Mouse (Mus musculus): ENCODE measurements at regions not wholly inside any gene's neighbourhood (a gene's known extent, or its start where the extent isn't known, plus 50 kb on each side); places are given as distances from the start of the nearest gene placed in this dataset.
A peak's percentile ranks its signal among the peaks of the same experiment; 100 is the strongest.

DNA sequence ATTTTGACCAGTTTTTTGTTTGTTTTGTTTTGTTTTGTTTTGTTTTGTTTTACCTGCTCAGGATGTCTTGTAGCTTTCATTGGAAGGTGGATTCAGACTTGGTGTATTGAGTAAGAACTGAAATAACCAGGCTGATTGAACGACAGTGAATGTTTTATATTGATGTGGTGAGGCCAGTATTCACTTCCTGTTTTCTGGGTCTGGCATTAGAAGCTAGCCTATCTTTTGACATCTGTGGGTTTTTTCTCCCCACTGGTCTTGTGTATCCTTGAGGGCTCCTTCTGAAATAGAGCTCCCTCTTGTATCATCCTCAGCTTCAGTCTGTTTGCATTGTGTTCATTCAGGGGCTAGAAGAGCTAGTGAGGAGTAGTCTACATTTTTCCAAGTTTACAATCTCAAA lies 175.5 kb downstream of the 1700129C05Rik start:
- DNase-seq (ENCODE audit: low spot score in 2 of 2): no peak

DNA sequence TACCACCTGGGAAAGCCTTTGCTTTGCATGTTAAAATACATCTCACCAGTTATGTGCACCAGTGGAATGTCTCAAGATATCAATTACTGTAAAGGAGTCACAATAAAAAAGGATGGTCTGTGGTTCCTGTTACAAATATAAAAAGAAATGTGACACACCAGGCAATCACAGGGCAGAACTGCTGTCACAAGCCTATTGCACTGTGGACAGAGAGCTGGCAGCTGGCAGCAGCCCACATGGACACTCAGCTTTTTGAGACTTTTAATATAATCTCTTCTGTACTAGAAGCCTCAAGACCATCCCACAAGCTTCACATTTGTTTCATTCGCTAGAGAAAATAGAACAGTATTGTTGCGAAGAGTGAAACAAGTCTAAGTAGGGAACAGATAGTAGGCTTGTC lies 197.7 kb downstream of the 1700129C05Rik start:
- DNase-seq (ENCODE audit: low spot score in 2 of 2): no peak

DNA sequence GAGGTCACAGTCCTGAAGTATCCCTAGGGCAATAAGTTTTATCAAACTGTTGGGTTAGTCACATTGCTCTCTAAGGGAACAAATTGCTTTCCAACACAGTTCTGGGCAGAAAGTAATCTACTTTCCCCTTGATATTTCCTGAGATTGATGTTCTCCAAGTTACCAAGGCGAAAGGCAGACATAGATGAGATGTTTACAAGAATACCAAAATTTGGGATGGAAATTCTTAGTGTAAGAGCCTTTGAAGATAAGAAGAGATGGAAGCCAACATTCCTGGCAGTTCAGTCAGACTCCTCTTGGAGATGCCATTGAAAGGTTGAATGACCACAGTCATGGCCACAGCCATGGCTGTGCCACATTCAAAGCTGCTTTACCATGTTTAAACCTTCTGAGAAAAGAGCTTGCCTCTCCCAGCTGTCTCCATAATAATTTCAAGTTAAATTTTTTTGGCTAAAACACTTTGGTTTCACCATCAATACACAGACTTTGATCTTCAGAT lies 199.4 kb downstream of the 1700129C05Rik start:
- no peak for DNase-seq (ENCODE audit: low spot score in 2 of 2)

DNA sequence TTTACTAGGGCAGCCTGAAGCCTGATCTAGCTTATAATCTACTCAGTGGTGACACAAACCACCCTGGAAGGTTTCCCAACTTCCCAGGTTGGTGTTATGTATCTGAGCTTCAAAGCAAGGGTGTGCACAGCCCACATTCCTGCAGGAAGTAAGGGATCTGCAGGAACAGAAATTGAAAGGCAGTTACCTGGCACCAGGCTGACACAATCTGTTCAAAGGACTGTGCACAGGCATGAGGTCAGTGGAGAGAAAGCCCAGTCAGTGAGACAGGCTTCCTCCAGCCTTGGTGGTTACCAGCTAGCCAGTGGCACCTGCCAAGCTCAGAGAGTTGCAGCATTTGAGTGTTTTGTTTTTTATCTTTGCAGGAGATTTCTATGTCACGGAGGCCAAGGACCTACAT lies 203.6 kb downstream of the 1700129C05Rik start:
- DNase-seq (ENCODE audit: low spot score in 2 of 2): no peak

DNA sequence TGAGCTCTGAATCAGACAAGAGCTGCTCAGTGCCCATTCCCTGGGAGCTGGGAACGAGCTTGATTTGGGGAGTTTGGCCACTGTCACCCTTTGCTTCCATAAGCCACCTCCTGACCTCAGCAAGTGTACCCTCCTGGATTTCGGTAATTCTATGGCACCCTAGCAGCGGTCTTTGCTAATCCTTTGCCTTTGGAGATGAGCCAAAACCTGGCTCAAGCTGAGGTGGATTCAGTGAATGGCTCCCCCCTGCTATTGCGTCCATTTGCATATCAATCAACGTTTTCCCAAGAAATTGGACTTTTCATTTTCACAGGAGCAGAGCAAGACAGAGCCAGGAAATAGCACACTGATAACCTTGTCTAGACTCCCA lies 204.1 kb downstream of the 1700129C05Rik start:
- DNase-seq (ENCODE audit: low spot score in 2 of 2): no peak

DNA sequence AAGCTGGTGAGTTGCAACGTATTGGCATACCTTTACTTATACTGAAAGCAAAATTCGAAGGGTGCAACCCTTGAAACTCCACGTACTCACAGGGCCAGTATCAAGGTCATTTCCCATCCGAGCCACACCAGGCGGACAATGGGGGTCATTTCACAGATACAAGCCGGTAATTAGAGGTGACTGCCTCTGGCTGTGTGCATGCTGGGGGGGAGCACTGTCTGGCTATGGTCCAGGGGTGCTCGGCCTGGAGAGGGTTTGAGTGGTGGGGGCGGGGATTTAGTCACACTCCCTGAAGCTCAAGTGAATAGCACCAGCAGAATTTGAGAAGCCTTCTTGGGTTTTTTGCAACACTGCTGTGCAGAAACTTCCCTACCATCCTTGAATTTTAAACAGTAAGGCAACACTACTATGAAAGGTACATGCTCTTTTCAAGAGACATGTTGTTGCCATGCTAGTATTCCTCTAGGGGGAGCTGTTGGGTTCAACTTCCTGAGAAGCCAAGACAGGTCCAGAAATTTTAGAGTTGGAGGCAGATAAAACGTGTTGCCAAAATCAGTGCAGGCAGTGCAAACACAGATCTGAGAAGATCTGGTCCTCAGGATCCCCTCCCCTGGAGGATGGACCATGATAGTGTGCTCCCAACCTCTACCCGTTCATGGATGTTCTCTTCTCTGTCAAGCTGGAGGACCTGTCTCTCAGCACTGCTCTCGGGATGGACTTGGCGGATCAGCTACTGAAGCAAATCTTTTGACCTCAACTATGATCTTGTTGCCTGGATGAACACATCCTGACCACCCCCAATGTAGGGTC lies 204.7 kb downstream of the 1700129C05Rik start:
- DNase-seq (ENCODE audit: low spot score in 2 of 2): no peak

DNA sequence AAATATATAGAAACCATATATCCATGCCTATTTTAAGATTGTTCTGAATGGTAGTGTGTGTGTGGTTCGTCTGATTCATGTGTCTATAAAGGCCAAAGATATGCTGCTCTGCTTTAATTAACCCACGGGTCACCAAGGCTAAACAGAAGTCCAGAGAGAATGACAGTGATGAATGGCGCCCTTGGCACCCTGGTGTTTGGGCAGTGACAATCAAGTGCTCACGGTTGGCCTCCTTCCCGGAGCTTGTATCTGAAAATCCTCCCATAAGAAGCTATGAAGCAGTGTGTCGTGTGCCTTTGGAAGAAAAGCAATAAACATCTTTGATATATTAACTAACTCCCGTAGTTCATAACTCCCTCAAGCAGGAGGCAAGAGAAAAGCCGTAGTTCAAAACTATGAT lies 205.4 kb downstream of the 1700129C05Rik start:
- no peak for DNase-seq (ENCODE audit: low spot score in 2 of 2)

DNA sequence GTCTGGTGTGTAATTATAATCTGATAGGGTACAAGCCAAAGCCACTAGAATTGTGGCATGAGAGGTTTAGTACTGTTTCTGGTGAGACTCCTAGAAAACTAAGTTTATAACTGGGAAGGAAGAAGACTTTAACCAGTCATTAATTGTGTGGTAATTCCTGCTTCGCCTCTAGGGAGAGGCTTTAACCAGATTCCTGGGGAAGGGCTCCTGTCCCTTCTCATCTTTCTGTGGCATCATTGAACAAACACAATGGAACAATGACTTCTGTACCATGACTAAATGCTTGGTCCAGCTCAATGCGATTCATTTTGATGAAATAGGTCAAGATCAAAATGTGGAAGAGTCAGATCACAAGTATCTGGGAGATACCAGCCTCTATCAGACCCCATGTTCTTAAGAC lies 206.6 kb downstream of the 1700129C05Rik start:
- DNase-seq (ENCODE audit: low spot score in 2 of 2): no peak

DNA sequence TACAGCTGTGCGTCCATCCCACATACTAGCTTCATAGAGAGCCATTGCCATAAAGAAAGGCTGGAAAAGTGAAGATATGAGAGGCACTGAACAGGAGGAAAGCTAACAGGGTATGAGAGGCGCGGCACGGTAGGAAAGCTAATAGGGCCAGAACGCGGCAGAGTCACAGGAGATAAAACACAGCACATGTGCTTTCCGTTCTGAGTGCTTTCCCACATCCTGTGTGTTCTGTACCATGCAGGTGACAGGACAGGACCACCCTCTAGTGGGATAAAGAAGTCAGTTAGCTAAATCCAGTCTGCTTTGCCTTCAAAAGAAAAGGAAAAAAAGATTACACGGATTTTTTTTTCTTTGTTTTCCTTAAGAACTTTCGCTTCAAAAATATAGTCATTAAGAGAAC lies 224.8 kb downstream of the 1700129C05Rik start:
- DNase-seq (ENCODE audit: low spot score in 2 of 2): no peak

DNA sequence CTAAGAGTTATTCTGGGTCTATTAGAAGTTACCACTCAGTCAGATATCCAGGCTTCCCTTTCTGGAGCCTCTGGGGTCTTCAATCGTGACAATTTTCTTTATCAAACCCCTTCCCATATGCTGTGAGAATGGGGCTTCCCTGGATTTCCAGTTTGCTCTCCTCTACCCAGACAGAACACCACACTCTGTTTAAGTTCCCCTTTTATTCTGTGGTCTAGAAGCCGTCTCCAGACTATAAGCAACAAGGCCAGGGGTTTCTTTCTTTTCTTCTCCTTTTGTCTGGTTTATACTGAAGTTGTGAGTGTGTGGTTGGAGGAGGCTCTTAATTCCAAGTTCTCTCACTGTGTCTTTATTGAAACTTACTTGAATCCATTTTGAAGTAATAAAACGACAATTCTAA lies 225.5 kb downstream of the 1700129C05Rik start:
- DNase-seq (ENCODE audit: low spot score in 2 of 2): no peak

DNA sequence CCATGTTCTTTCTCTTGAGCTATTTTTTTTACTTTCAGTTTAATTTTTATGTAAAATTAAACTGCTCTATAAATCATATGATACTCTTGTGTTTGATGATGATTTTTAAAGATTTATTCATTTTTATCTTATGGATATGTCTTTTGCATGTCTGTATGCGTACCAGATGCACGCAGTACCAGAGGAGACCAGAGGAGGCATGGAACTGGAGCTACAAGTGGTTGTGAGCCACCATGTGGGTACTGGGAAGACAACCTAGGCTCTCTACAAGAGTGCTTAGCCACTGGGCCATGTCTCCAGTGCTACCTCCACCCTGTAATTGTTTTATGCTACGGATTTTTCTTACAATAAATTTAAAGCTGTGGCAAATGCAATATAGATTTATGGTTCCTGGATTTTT lies 227.8 kb downstream of the 1700129C05Rik start:
- DNase-seq (ENCODE audit: low spot score in 2 of 2): no peak

DNA sequence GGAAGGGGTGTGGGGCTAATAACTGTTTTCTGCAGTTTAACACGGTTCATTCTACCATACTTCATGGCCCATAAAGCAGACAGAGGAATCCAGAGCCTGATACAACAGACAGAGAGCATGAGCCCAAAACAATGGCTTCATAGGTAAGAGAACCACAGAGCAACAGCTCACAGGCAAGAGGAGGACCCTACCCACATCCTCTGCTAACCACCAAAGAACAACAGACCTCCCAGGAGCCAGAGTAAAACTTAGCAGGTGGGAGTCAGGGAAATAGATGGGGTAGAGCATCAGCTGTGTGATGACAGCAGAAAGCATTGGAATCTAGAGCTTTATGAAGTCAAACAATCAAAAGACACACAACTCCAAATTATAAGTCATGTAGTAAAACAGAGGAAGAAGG lies 231.8 kb downstream of the 1700129C05Rik start:
- no peak for DNase-seq (ENCODE audit: low spot score in 2 of 2)

DNA sequence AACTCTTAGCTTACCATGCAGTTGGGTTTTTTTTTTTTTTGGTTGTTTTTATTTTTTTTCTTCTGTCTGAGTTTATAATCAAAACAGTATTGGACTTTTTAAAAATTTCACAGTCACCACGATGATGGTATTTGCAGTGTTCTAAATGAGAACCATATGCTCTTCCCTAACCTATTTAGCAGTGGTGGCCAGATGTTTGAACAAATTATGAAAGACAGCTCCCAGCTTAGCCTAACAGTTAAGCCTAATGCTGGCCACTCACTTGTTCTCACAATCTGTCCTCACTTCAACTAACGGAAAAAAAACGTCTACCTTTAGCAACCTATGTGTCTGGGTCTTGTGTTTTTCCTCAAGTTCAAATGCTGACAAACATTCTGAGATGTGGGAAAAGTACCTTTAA lies 234.8 kb downstream of the 1700129C05Rik start:
- DNase-seq (ENCODE audit: low spot score in 2 of 2): no peak

DNA sequence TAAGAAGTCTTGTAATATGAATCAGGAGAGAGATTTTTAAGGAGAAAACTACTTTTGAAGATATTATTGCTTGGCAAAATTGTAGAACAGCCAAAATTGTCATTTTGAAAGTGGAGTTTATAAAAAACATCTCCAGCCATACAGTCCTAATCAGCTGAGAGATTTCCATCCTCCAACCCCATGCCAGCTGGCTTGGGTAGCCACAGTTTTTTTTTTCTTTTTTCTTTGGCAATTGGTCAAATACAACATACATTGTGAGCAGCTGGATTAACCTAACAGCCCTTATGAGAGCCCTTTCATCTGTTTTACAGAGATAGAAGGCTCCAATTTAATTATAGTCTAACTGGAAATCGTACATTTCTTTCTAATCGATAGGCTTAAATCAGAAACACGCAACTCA lies 235.3 kb downstream of the 1700129C05Rik start:
- DNase-seq (ENCODE audit: low spot score in 2 of 2): no peak

DNA sequence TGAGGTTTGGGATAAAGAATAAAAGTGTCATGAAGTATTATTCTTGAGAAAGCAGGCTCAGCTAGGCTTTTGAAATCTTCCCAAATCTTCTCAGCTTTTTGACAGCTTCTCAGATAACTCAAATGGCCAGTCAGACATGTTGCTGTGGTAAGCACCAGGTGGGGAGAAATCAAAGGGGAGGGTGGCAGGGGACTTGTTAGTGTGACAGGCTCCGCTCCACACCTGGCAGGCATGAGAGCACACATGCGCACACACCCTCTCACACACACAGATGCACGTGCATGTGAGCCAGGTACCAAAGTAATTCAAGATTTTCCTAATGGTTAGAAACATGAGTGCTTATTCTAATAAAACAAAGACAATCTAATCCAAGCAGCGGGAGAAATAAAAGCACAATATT lies 236.1 kb downstream of the 1700129C05Rik start:
- DNase-seq (ENCODE audit: low spot score in 2 of 2): no peak

DNA sequence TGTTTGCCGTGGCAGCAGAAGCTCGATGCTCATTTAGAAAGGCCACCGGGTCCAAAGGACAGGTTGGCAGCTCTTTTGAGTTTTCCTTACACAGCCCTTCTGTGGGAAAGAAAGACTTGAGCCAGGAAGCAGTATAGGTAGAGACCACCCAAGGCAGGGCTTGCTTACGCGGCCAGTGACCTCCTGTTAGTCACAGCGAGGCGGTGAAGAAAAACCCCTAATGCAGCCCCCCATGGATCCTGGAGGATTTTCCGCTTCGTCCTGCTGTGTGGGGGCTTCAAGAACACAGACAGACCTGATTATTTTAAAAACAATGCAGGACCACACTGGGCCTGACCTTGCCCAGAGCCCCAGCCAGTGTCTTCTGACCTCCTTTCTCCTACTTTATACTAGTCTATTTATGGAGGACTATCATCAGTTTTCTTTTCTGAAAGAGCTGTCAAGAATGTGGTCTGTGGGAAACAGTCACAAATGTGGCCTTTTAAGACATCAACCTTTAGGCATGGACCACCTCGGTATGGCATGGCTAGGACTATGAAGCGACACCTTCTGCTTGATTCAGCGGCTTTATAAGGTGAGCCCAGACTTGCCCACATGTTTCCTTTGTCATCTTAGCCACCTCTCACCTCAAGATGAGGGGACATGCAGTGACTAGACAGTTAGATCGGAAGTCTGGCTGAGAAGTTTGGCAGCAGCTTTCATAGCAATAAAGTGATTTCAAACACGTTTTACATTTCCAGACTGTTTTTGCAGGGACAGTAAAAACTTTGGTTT lies 274.3 kb downstream of the 1700129C05Rik start:
- no peak for DNase-seq (ENCODE audit: low spot score in 2 of 2)

DNA sequence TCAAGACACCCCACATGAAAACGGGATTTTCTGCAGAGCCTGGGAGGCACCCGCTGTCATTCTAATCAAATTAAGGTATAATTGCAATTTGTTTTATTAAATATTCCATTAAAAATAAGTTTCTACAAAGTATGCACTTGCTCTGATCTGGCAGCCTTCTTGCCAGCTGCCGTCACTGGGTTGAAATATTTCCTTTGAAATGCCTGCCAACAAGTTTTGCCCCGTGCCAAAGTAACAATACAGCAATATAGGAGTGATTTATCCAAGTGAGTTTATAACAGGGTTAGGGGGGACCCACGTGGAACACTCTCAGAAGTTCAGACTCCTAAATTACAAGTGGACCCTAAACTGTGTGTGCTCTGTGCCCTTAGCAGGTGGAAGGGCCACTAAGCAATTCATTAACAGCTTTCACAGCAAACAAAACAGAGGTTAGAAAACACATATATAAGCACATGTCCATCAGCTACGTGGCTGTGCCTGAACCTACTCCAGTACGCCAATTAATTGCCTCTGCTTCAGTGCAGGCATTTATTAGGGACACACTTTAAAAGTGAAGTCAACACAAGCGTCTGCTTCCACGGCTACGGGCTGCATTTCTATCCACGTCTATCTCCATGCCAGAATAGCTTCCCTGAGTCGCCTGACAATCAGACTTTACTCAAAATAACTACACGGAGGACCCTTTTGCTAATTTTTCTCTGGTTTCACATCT lies 275.1 kb downstream of the 1700129C05Rik start:
- DNase-seq (ENCODE audit: low spot score in 2 of 2): no peak

DNA sequence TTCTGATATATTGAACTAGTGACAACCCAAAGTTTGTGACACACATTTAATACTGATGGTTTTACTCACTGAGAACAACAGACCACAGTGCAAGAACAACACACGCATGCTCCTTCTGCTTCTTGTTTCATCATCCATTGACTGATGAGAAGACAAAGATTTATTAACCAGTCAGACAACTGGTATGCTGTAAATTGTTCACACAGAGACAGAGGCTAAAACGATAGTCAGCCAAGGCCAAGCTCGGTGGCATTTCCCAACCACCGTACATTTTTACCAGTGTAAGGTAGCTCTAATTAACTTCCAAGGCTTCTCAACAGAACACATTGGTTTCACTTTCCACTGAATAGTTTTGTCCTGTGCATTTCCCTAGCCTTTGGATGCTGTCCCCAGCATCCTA lies 287.8 kb downstream of the 1700129C05Rik start:
- DNase-seq (ENCODE audit: low spot score in 2 of 2): no peak

DNA sequence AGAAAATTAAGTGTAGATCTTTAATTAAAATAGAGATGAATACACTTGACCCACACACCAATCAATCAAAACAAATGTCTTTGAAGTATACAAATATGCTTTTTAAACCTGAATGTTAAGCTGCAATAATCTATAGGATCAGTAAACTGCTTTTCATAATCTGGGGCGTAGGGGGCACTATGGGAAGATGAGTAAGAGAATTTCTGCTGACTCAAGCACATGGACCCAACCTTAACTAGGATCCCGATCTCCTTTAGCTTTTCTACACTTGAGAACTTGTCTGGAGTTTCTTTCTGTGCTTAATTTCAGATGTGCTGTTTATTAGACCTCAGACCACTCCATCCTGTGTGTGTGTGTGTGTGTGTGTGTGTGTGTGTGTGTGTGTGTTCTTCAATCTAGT lies 298.1 kb downstream of the 1700129C05Rik start:
- DNase-seq (ENCODE audit: low spot score in 2 of 2): no peak

DNA sequence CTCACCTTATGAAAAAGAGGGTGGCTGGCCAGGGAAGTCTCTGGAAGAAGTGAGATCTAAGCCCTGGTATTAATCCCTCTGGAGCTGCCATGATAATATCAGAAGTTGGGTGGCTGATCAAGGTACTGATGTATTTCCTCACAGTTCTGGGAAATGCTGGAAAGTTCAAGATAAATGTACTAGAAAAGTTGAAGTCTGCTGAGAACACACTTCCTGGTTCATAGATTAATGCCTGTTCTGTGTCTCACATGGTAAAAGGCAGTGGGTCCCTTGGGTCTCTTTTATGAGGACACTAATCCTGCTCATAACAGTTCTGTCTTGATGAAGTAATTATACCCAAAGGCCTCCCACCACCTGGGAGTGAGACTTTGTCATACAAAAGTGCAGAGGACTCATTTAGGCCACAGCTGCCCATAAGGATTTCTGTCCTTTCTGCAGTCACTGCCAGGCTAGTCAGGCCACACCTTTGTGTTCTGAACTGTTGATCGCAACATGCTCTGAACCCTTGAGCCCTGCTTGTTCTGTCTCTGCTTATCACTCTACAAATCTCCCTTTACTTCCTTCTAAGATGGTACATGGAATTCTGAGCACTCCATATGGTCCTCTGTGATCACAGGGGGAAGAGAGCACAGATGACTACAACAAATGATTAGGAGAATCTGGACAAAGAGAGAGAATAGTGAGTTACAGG lies 300.4 kb downstream of the 1700129C05Rik start:
- no peak for DNase-seq (ENCODE audit: low spot score in 2 of 2)

DNA sequence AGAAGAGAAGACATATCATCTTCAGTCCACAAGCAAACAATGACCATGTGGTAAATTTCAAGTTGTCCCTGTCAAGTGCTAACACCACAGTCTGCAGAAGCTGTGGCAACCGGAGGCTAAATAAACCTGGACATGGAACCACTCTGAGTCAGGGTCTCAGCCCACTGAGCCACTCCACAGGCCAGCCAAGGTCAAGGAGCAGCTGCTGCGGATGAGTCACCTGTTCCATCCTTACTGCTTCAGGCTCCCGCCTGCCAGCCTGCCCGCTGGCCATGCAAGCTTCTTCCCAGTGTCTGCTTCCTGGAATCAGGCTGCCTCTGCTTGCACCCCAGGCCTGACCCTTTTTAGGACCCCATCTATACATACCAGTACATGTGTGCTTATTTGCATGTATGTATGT lies 319.8 kb downstream of the 1700129C05Rik start:
- no peak for DNase-seq (ENCODE audit: low spot score in 2 of 2)

DNA sequence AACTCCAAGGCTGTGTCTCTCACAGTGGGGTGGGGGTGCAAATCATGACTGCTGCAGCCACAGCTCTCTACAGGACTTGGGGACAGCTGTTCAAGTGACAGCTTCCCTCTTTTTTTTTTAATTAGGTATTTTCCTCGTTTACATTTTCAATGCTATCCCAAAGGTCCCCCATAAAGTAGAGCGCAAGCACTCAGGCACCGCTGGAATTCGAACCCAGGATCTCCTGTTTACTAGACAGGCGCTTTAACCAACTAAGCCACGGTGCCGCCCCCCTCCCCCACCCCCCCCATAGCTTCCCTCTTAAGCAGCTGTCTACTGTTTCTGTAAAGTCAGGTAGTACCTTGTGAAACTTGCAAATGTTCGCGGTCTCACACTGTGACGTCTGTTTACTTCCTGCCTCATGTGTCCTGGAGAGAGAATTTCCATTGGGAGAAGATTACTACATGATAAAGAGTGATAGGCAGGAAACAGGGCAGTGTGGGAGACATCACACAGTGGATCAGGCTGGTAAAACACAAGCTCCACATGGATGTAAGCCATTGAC lies 324.7 kb downstream of the 1700129C05Rik start:
- peak in 1 of 2 experiments; percentile 43 for DNase-seq (ENCODE audit: low spot score in 2 of 2)

All from spleen, postnatal 10 days (tissue).